Mouse (Mus musculus) forebrain, embryonic 16.5 days (tissue): ENCODE data around the gene Ryr3. TPM values are rescaled to one million over a fixed set of nuclear protein-coding genes. Genes with fewer than 3 reads are reported as not detected.

Experiments
- ATAC-seq: fragments of 200-750 bp; cut with Nextera tagmentation; 2 replicates; pipeline ENCODE4 v1.8.0; 2017; ENCODE audit warnings: mild to moderate bottlenecking, moderate library complexity
- H3K27ac ChIP-seq: fragments of 300-500 bp; sonication (generic); 2 replicates; pipeline ENCODE4 v1.5.1; 2014; ENCODE audit warnings: low read length, control low read depth
- H3K27me3 ChIP-seq: fragments of 300-500 bp; sonication (generic); replicated peaks from 2 replicates; pipeline ENCODE4 v1.6.1; 2014; ENCODE audit warnings: low read length; ENCODE audit not compliant: control insufficient read depth, insufficient read depth
- H3K36me3 ChIP-seq: fragments of 300-500 bp; sonication (generic); 2 replicates; pipeline ENCODE4 v1.6.1; 2014; ENCODE audit not compliant: control insufficient read depth, insufficient read depth
- H3K4me1 ChIP-seq: fragments of 300-500 bp; sonication (generic); replicated peaks from 2 replicates; pipeline ENCODE4 v1.6.1; 2014; ENCODE audit warnings: low read length; ENCODE audit not compliant: control insufficient read depth, insufficient read depth
- H3K4me2 ChIP-seq: fragments of 300-500 bp; sonication (generic); 2 replicates; pipeline ENCODE4 v1.6.1; 2014; ENCODE audit warnings: mild to moderate bottlenecking, low read length, control low read depth
- H3K4me3 ChIP-seq: fragments of 300-500 bp; sonication (generic); replicated peaks from 2 replicates; pipeline ENCODE4 v1.5.1; 2014; ENCODE audit warnings: mild to moderate bottlenecking, low read length, control low read depth
- H3K9ac ChIP-seq: fragments of 300-500 bp; sonication (generic); replicated peaks from 2 replicates; pipeline ENCODE4 v1.6.1; 2014; ENCODE audit warnings: low read depth, low read length, control low read depth
- H3K9me3 ChIP-seq: fragments of 300-500 bp; sonication (generic); 2 replicates; pipeline ENCODE4 v1.6.1; 2016; ENCODE audit warnings: low read length; ENCODE audit not compliant: control insufficient read depth
- WGBS: fragments of 180-500 bp; shearing (Covaris S2); extraction: QIAGEN DNeasy Blood & Tissue Kit; methylation state at CpG from one replicate; pipeline ENCODE4 v1.1.7; 2014; 5-methylcytosine and 5-hydroxymethylcytosine counted together
- polyA plus RNA-seq: library from polyadenylated mRNA; unstranded; fragments of >200 nt; fragmentation: Nextera tagmentation; extraction: Ambion mirVana; gene quantifications from 2 replicates; pipeline ENCODE4 v1.2.1, GENCODE M21; 2015

The Ryr3 gene
- polyA plus RNA-seq, 1 experiment from 2014 or later: 9.9 TPM

- Histone ChIP-seq H3K36me3 (no peaks in the 10 kb centered on the region), H3K9me3 (no peaks in the 10 kb centered on the region), H3K9ac (no peak overlapping the region), H3K4me2 (no peak overlapping the region), H3K4me3 (no peak overlapping the region), H3K27me3 (no peaks in the 10 kb centered on the region), H3K4me1 (no peaks in the 10 kb centered on the region), H3K27ac (no peak overlapping the region)
- WGBS: 83% methylated on average over 4 of the region's 4 CpGs
- ATAC-seq: no peak
Measured at GRCm38 (mm10) chr2:112909142-112909541, 307.8 kb downstream of the Ryr3 start.

DNA sequence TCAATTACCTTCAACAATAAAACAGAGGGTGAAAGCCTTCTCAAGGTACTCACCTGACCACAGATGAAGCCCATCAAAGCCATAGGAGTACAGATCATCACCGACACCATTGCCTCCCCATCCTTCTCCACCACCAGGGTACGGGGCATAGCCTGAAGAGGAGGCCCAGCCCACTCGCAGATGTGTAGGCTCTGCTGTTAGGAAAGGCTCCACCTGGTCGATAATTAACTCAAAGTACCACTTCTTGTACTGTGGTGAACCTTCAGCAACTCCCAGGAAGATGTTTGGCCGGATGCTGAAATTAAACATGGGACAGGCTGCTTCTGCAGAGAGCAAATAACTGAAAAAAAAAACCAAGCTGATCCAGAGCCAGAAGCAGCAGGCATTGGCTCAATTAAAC lies 316.1 kb downstream of the Ryr3 start:
- Histone ChIP-seq H3K4me1 (no peaks in the 10 kb centered on the region), H3K36me3 (no peaks in the 10 kb centered on the region), H3K27ac (no peak overlapping the region), H3K9me3 (no peaks in the 10 kb centered on the region), H3K9ac (no peak overlapping the region), H3K27me3 (no peaks in the 10 kb centered on the region), H3K4me3 (no peak overlapping the region), H3K4me2 (no peak overlapping the region)
- no peak for ATAC-seq
- whole genome bisulfite sequencing: 78% methylated on average over 5 of the region's 5 CpGs

GRCm38 (mm10) chr2:112884456-112885114 lies 332.3 kb downstream of the Ryr3 start:
- no peak for ATAC-seq
- Histone ChIP-seq H3K36me3 (no peaks in the 10 kb centered on the region), H3K4me2 (no peak overlapping the region), H3K4me3 (no peak overlapping the region), H3K27ac (no peak overlapping the region), H3K27me3 (no peaks in the 10 kb centered on the region), H3K4me1 (no peaks in the 10 kb centered on the region), H3K9ac (no peak overlapping the region), H3K9me3 (no peaks in the 10 kb centered on the region)
- 42% methylated on average over 4 of the region's 4 CpGs for WGBS

GRCm38 (mm10) chr2:112881805-112882204 lies 335.1 kb downstream of the Ryr3 start:
- ATAC-seq: no peak
- H3K36me3 ChIP-seq: no peaks in the 10 kb centered on the region
- no peaks in the 10 kb centered on the region for H3K9me3 ChIP-seq
- no peak overlapping the region for H3K4me3 ChIP-seq
- H3K4me2 ChIP-seq: no peak overlapping the region
- no peak overlapping the region for H3K9ac ChIP-seq
- no peaks in the 10 kb centered on the region; the same call in 1 of the 2 replicates for H3K4me1 ChIP-seq
- no peak overlapping the region for H3K27ac ChIP-seq
- WGBS: 70% methylated on average over 2 of the region's 2 CpGs
- H3K27me3 ChIP-seq: no peaks in the 10 kb centered on the region

- no peak overlapping the region for H3K9ac ChIP-seq
- H3K36me3 ChIP-seq: no peaks in the 10 kb centered on the region
- no peak overlapping the region for H3K27ac ChIP-seq
- no peaks in the 10 kb centered on the region for H3K27me3 ChIP-seq
- no peaks in the 10 kb centered on the region for H3K9me3 ChIP-seq
- ATAC-seq: no peak
- H3K4me2 ChIP-seq: no peak overlapping the region
- no peaks in the 10 kb centered on the region; the same call in 1 of the 2 replicates for H3K4me1 ChIP-seq
- WGBS: 95% methylated on average over 1 of the region's 1 CpGs
- no peak overlapping the region for H3K4me3 ChIP-seq
Measured at GRCm38 (mm10) chr2:112881376-112881775, 335.5 kb downstream of the Ryr3 start.

DNA sequence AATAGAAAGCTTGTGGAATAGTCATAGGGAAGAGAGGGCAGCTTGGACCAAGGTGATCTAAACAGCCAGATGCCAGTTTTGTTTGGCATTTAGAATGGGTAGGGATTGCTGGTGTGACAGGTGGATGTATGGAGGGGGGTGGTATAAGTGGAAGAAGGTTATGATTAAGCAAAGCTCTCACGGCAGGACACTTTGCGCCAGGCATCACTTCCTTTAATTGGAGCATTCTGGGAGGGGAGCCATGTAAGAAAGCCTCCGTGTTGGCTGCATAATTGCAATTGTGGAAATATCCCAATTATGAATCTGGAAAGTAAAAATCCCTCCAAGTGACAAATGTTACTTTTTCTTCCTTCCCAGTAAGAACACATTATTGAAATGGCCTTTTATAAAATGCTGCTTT lies 339.5 kb downstream of the Ryr3 start:
- no peaks in the 10 kb centered on the region for H3K9me3 ChIP-seq
- no peaks in the 10 kb centered on the region for H3K36me3 ChIP-seq
- H3K4me3 ChIP-seq: no peak overlapping the region
- peak; percentile 58 for ATAC-seq
- H3K9ac ChIP-seq: no peak overlapping the region
- H3K4me2 ChIP-seq: no peak overlapping the region
- H3K27ac ChIP-seq: no peak overlapping the region
- H3K27me3 ChIP-seq: no peaks in the 10 kb centered on the region
- no peaks in the 10 kb centered on the region; the same call in 1 of the 2 replicates for H3K4me1 ChIP-seq
- WGBS: 41% methylated on average over 3 of the region's 3 CpGs

DNA sequence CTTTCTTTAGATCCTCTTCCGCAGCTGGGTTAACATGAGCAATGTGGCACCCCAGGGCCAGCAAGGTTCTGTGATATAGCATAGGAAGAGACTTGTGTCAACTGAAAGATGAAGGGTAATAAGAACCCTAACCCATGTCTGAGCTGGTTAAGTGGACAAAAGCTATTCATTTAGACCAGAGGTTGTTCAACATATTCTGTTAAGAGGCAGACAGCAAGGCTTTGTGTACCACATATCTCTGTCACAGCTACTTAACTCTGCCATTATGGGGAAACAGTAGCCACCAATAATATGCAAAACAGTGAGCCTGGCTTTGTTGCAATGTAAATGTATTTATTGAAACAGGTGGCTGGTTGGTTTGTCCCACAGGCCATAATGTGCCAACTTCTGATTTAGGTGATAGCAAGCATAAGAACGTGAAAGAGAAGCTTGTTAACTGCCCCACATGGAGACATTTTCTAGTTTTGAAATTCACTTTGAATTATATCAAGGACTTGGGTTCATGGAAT lies 350.8 kb downstream of the Ryr3 start:
- Histone ChIP-seq H3K4me3 (no peak overlapping the region), H3K27me3 (no peaks in the 10 kb centered on the region), H3K9me3 (no peaks in the 10 kb centered on the region), H3K27ac (no peak overlapping the region), H3K9ac (no peak overlapping the region), H3K36me3 (no peaks in the 10 kb centered on the region), H3K4me1 (no peaks in the 10 kb centered on the region), H3K4me2 (no peak overlapping the region)
- ATAC-seq: no peak
- WGBS: 58% methylated on average over 2 of the region's 2 CpGs

DNA sequence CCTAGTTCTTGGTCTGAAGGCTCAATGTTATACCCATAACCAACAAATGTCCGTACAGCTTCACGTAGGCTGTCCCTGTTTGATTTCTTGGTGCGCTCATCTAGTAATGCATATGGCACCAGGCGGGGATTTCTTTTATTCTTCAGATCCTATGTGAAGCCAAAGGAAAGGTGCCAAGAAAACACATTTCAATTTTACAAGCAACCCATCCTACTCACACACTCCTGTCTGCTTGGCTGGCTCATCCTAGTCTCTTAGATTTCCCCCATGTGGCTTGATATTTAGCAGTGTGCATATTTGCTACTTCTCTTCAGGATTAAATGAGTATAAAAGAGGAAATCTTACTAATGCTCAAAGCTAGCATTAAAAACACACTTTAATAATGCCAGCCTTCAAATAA lies 355.1 kb downstream of the Ryr3 start:
- H3K27me3 ChIP-seq: no peaks in the 10 kb centered on the region

GRCm38 (mm10) chr2:112845583-112846512 lies 371.0 kb downstream of the Ryr3 start:
- no peak overlapping the region for H3K4me3 ChIP-seq
- H3K4me1 ChIP-seq: no peaks in the 10 kb centered on the region
- no peak overlapping the region for H3K4me2 ChIP-seq
- WGBS: 13% methylated on average over 4 of the region's 4 CpGs
- no peak for ATAC-seq
- no peaks in the 10 kb centered on the region for H3K36me3 ChIP-seq
- no peak overlapping the region for H3K9ac ChIP-seq
- H3K9me3 ChIP-seq: no peaks in the 10 kb centered on the region; the same call in 1 of the 2 replicates
- H3K27ac ChIP-seq: no peak overlapping the region
- H3K27me3 ChIP-seq: no peaks in the 10 kb centered on the region

More for the DNA sequence above, 355.1 kb downstream of the Ryr3 start:
- Histone ChIP-seq H3K36me3 (no peaks in the 10 kb centered on the region), H3K4me1 (no peaks in the 10 kb centered on the region), H3K9me3 (no peaks in the 10 kb centered on the region), H3K4me2 (no peak overlapping the region), H3K4me3 (no peak overlapping the region), H3K9ac (no peak overlapping the region), H3K27ac (no peak overlapping the region)
- peak; percentile 59 for ATAC-seq
- WGBS: 77% methylated on average over 4 of the region's 4 CpGs
